Mouse (Mus musculus) urinary bladder, postnatal 36 days (tissue): ENCODE measurements around the gene Gm17387.

Experiments
- DNase-seq, 2 experiments: peaks; one replicate each; pipeline ENCODE4 v3.0.0; 2022; ENCODE audit warnings: low spot score in 2 of 2, mixed read lengths in 1 of 2

Gene Gm17387

DNA sequence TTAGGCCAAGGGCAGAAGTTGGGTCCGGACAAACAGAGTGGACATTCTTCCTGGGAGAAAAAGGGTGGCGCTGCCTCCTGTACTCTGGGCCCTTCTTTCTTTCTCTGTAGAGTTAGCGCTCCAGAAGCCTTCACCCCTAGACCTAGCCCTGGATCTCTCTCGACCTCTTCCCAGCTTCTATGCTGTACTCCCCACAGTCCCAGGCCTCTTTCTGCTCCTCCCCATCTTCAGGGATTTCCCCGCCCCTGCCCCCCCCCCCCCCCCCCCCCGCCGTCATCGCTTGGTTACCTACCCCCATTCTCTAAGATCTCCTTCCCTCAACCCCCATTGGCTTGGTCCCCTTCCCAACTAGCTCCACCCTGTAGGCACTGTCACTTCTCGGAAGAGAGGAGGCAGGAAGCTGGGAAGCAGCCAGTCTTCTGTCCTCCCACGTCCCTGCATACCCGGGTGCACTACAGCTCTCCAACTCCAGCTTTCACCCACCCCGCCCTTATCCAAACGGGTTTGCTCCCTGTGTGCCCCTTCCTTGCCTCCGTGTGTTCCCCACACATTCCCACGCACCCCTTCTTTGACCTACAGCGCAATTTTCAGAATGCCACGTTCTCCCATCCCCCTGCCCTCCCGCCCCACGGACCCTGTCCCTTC, 18.8 kb downstream of the Gm17387 start:
- DNase-seq: peak; percentile 63 to 81

- DNase-seq: peak; percentile 90 to 92
Observed at GRCm38 (mm10) chr7:141048226-141049218, 19.6 kb downstream of the Gm17387 start.

GRCm38 (mm10) chr7:141049326-141049725, 20.4 kb downstream of the Gm17387 start:
- DNase-seq: no peak

DNA sequence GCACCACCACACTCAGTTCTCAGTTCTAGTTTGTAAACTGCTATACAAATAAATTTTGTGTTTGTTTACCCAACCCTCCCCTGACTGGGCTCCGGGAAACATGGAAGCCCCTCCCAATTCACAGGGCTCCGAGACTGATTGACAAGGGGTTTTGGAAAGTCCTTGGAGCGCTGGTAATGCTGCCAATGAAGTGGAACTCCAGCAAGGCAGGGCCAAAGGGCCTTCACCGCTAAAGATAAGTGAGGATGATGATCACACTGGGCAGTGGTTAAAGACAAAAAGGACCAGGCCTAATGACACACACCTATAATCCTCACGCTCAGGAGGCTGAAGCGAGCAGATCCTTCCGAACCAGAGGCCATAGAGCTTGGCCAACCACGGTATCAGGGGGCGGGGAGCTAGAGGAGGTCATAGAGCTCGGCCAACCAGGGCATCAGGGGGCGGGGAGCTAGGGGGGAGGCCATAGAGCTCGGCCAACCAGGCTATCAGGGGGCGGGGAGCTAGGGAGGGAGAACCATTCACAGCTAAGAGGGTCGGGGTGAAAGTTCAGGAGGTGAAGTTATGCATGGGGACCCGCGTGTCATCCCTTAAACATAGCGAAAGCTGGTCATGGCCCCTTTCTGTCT, 22.2 kb downstream of the Gm17387 start:
- DNase-seq: no peak

GRCm38 (mm10) chr7:141052016-141052415, 23.1 kb downstream of the Gm17387 start:
- DNase-seq: no peak

GRCm38 (mm10) chr7:141052421-141052820, 23.5 kb downstream of the Gm17387 start:
- DNase-seq: no peak

DNA sequence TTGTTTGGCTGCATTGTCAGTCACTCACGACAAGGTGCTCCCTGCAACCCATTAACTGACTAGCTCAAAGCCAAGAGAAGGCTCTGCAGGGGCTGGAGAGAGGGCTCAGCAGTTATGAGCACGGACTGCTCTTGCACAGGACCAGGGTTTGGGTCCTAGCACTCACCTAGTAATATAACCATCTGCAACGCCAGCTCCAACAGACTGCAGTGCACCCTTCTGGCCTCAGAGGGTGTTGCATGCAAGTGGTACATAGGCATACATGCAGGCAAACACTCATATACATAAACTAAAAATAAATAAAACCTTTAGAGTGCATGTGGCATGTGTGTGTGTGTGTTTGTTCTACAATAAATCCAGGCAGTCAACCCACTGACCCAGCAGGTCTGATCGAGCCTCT, 26.9 kb downstream of the Gm17387 start:
- no peak for DNase-seq

- no peak for DNase-seq
Observed at GRCm38 (mm10) chr7:141056976-141057375, 28.0 kb downstream of the Gm17387 start.

DNA sequence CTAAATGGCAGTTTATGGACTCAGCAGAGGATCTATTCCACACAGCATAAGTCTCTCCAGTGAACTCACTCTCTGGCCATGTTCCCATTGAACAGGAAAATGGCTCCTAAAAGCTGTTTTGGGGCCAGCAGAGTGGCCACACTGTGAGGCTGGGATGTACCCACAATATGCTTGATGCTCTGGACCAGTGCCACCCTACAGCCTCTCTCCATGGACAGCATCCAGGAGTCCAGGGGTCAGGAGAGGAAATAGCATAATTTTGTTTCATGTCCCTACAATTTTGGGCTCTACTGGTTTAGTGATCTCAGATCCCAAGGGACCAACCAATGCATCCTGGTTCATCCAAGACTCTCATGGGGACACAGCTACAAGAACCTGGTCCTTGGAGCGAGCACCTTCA, 28.6 kb downstream of the Gm17387 start:
- no peak for DNase-seq

GRCm38 (mm10) chr7:141058601-141059341, 29.8 kb downstream of the Gm17387 start:
- no peak for DNase-seq

DNA sequence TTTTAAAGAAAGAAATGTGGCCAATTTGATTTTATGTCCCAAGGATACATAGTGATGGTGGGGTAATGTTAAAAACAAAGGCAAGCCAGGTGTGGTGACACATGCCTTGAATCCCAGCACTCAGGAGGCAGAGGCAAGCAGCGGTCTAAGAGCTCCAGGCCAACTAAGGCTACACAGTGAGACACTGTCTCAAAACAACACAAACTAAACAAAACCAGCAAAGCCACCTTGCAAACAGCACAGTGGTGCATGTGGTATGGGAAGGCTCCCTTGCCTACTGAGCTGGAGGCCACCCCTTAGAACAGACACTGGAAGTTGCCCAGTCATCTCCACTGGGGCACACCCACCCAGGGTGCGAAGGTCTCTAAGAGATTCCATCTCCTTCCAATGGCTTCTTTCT, 31.0 kb downstream of the Gm17387 start:
- DNase-seq: no peak

GRCm38 (mm10) chr7:141060426-141061242, 31.7 kb downstream of the Gm17387 start, which contains the start of gene B4galnt4:
Gene B4galnt4 (plus strand): TSS chr7:141061104.
- peak; percentile 28 to 62 for DNase-seq

GRCm38 (mm10) chr7:141061269-141061692, 32.4 kb downstream of the Gm17387 start:
- no peak for DNase-seq

- no peak for DNase-seq
Observed at GRCm38 (mm10) chr7:141062525-141062924, 33.6 kb downstream of the Gm17387 start.

- no peak for DNase-seq
Observed at GRCm38 (mm10) chr7:141063353-141063752, 34.4 kb downstream of the Gm17387 start.

GRCm38 (mm10) chr7:141064175-141064574, 35.2 kb downstream of the Gm17387 start:
- no peak for DNase-seq

DNA sequence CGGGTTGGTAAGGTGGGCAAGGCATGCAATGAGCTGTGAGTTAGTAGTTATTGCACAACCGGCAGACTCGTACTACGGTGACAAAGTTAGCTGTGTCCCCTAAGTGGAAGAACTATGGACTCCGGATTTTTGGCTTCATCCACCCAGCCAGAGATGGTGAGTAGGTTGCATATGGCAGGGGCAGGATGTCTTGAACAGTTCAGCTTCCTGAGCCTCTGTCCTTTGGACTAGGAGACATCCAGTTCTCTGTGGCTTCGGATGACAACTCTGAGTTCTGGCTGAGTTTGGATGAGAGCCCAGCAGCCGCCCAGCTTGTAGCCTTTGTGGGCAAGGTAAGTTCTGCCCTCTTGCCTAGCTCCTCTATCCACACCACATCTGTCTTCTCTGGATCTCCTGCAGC, 35.6 kb downstream of the Gm17387 start:
- no peak for DNase-seq

DNA sequence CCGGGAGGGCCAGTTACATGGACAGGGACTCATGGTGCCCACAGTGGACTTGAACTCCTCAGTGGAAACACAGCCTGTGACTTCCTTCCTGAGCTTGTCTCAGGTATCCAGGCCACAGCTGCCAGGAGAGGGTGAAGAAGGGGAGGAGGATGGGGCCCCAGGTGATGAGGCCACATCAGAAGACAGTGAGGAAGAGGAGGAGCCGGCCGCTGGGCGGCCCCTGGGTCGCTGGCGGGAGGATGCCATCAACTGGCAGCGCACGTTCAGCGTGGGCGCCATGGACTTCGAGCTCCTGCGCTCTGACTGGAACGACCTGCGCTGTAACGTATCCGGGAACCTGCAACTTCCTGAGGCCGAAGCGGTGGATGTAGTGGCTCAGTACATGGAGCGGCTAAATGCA, 39.4 kb downstream of the Gm17387 start:
- DNase-seq: no peak

- peak; percentile 72 to 76 for DNase-seq
Observed at GRCm38 (mm10) chr7:141070058-141070862, 41.3 kb downstream of the Gm17387 start.
